Mouse (Mus musculus): ENCODE data around the gene F12. TPM values are rescaled to one million over a fixed set of nuclear protein-coding genes. Genes with fewer than 3 reads are reported as not detected.
A peak's percentile ranks its signal among the peaks of the same experiment; 100 is the strongest.

Gene F12
- total and polyA plus RNA-seq, 2 experiments from 2014 or later: 0.49 TPM; not detected in 1

DNA sequence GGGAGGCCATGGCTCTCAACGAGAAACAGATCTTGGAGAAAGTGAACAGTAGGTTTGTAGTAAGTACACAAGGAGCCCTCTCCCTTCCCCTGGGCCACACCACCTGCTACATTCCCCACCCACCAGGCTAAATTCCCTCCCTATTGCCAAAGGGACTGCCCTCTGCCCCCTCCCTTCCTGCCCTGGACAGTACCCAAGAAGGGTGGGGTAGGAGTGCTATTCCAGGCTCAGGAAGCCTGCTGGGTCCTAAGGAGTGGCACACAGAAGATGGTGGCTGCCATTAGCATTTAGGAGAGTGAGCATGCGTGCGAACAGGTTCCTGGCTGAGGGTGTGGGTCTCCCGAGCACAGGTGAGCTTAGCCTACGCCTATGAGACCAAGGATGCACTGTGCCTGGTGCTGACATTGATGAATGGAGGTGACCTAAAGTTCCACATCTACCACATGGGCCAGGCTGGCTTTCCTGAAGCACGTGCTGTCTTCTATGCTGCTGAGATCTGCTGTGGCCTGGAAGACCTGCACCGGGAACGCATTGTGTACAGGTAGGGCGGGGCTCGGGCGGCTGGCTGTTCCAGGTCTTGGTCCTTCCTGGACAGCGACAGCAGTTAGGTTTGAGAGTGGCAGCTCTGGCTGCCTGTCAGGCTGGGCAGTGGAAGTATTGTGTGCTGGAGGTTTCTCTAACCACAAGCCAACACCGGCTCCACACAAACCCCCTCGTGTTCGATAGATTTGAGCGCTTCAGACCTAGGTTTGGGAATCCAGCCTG lies 25.4 kb upstream of the F12 start:
- H3K36me3 ChIP-seq (ENCODE audit: insufficient read depth, low read length): peaks cover 62% of the 10 kb centered on the region
- no peak overlapping the region for H3K27ac ChIP-seq (ENCODE audit: low read depth, low read length)
- no peaks in the 10 kb centered on the region for H3K9me3 ChIP-seq (ENCODE audit: low read length)
- no peak overlapping the region for H3K4me3 ChIP-seq (ENCODE audit: low read depth, low read length)
- 92% methylated on average over 16 of the region's 16 CpGs for WGBS
- ATAC-seq (ENCODE audit: low FRiP score): no peak
- DNase-seq (ENCODE audit: low spot score): no peak
- H3K9ac ChIP-seq (replicated peaks; ENCODE audit: low read length, poor library complexity, severe bottlenecking): no peak overlapping the region
- H3K4me1 ChIP-seq (ENCODE audit: insufficient read depth, low read length): no peaks in the 10 kb centered on the region
- H3K4me2 ChIP-seq (ENCODE audit: low read depth, low read length, poor library complexity, severe bottlenecking): no peak overlapping the region
- TF ChIP-seq CTCF (IDR thresholded peaks at IDR 0.05): no peak
- H3K27me3 ChIP-seq (ENCODE audit: insufficient read depth, low read length): no peaks in the 10 kb centered on the region

DNA sequence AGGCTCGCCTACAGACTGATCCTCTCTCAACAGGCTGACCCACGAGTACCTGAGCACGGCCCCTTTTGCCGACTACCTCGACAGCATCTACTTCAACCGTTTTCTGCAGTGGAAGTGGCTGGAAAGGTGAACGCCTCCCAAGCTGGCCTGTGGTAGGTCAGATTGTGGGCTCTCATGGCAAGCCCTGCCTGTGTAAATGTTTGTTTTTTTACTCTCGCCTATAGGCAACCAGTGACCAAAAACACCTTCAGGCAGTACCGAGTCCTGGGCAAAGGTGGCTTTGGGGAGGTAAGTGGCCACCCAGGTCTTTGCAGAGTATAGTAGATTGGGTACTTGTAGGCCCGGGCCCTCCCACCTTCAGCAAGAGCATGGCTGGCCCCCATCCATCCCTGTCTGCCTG lies 24.7 kb upstream of the F12 start:
- DNase-seq (ENCODE audit: low spot score) (no peak), ATAC-seq (ENCODE audit: low FRiP score) (no peak)
- no peaks in the 10 kb centered on the region for H3K27me3 ChIP-seq (ENCODE audit: insufficient read depth, low read length)
- WGBS: 94% methylated on average over 10 of the region's 10 CpGs
- H3K4me3 ChIP-seq (ENCODE audit: low read depth, low read length): no peak overlapping the region
- no peak overlapping the region for H3K9ac ChIP-seq (replicated peaks; ENCODE audit: low read length, poor library complexity, severe bottlenecking)
- H3K27ac ChIP-seq (ENCODE audit: low read depth, low read length): no peak overlapping the region
- peaks cover 59% of the 10 kb centered on the region for H3K36me3 ChIP-seq (ENCODE audit: insufficient read depth, low read length)
- no peaks in the 10 kb centered on the region for H3K9me3 ChIP-seq (ENCODE audit: low read length)
- TF ChIP-seq CTCF (IDR thresholded peaks at IDR 0.05): no peak
- peaks cover 6% of the 10 kb centered on the region; the same call in 1 of the 2 replicates for H3K4me1 ChIP-seq (ENCODE audit: insufficient read depth, low read length)
- no peak overlapping the region for H3K4me2 ChIP-seq (ENCODE audit: low read depth, low read length, poor library complexity, severe bottlenecking)

DNA sequence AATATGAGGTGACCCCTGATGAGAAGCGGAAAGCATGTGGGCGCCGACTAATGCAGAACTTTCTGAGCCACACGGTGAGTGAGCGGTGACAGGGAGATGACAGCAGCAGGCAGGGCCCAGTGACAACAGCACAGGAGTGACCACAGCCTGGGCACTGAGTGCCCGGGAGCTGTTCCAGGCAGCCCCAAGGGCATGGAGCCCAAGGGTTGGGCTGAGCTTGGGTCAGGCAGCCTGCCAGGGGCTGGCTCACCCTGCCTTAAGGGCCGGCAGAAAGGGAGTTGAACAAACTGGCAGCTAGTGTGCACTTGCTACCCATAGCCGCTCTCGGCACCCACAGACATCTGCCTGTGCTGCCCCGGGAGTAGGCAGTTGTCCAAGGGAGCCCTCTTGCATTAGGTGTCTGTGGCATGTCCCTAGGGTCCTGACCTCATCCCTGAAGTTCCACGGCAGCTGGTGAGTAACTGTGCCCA lies 24.0 kb upstream of the F12 start:
- Histone ChIP-seq H3K36me3 (ENCODE audit: insufficient read depth, low read length) (peaks cover 54% of the 10 kb centered on the region), H3K9me3 (ENCODE audit: low read length) (no peaks in the 10 kb centered on the region), H3K9ac (replicated peaks; ENCODE audit: low read length, poor library complexity, severe bottlenecking) (no peak overlapping the region), H3K4me2 (ENCODE audit: low read depth, low read length, poor library complexity, severe bottlenecking) (no peak overlapping the region), H3K27ac (ENCODE audit: low read depth, low read length) (no peak overlapping the region), H3K4me1 (ENCODE audit: insufficient read depth, low read length) (peaks cover 9% of the 10 kb centered on the region; the same call in 1 of the 2 replicates), H3K4me3 (ENCODE audit: low read depth, low read length) (no peak overlapping the region), H3K27me3 (ENCODE audit: insufficient read depth, low read length) (no peaks in the 10 kb centered on the region)
- WGBS: 87% methylated on average over 11 of the region's 11 CpGs
- ATAC-seq (ENCODE audit: low FRiP score) (0 out of 2 replicates have a peak, but pooled peaks have one; percentile 54), DNase-seq (ENCODE audit: low spot score) (peak; percentile 72)
- no peak for TF ChIP-seq CTCF (IDR thresholded peaks at IDR 0.05)

DNA sequence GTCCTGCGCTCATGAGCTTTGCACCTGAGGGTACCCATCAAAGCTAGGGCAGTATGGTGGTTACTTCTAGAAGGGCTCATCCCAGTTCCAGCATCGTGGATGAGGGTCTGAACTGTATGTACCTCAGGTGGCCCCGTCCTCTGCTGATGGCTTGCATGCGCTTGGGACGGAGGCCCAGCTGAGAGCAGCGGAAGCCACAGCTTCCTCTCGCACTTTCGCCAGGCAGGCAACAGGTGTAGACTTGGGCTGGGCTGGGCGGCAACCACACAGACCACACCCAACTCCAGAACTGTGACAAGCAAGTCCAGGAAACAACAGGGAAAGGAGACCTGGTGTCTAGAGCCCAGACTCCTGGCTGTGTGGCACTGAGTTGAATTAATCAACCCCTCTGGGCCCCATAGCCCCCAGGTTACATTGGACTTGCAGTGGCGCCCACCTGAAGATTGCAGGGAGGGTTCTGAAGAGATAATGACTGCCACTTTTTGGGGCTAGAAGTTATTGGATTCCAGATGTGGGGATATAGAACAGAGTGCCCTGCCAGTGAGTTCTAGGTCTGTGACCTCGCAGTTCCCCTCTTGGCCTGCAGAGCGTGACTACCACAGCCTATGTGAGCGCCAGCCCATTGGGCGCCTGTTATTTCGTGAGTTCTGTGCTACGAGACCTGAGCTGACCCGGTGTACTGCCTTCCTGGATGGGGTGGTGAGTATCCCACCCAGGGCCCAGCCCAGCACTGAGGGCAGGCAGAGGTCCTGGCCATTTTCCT lies 23.3 kb upstream of the F12 start:
- DNase-seq (ENCODE audit: low spot score) (no peak), ATAC-seq (ENCODE audit: low FRiP score) (no peak)
- Histone ChIP-seq H3K4me2 (ENCODE audit: low read depth, low read length, poor library complexity, severe bottlenecking) (no peak overlapping the region), H3K9me3 (ENCODE audit: low read length) (no peaks in the 10 kb centered on the region), H3K9ac (replicated peaks; ENCODE audit: low read length, poor library complexity, severe bottlenecking) (no peak overlapping the region), H3K36me3 (ENCODE audit: insufficient read depth, low read length) (peaks cover 47% of the 10 kb centered on the region), H3K4me3 (ENCODE audit: low read depth, low read length) (no peak overlapping the region), H3K4me1 (ENCODE audit: insufficient read depth, low read length) (peaks cover 9% of the 10 kb centered on the region; the same call in 1 of the 2 replicates), H3K27me3 (ENCODE audit: insufficient read depth, low read length) (no peaks in the 10 kb centered on the region), H3K27ac (ENCODE audit: low read depth, low read length) (no peak overlapping the region)
- TF ChIP-seq CTCF (IDR thresholded peaks at IDR 0.05): no peak
- 93% methylated on average over 17 of the region's 17 CpGs for WGBS

DNA sequence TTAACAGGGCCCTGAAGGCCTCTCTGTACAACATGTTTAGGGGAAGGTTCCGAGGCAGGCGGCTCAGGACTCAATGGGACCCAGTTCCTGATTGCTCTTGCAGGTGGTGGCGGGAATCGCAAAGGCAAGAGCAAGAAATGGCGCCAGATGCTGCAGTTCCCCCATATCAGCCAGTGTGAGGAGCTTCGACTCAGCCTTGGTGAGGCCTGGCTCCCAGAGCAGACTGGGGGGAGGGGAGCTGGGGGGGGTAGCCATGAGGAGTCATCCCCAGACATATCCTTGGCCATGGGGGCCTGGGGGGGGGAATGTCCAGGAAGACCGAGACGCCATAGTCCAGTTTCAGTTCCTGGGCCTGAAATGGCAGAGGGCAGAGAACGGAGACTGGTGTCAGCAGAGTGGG lies 22.6 kb upstream of the F12 start:
- WGBS: 95% methylated on average over 9 of the region's 9 CpGs
- H3K4me2 ChIP-seq (ENCODE audit: low read depth, low read length, poor library complexity, severe bottlenecking): no peak overlapping the region

DNA sequence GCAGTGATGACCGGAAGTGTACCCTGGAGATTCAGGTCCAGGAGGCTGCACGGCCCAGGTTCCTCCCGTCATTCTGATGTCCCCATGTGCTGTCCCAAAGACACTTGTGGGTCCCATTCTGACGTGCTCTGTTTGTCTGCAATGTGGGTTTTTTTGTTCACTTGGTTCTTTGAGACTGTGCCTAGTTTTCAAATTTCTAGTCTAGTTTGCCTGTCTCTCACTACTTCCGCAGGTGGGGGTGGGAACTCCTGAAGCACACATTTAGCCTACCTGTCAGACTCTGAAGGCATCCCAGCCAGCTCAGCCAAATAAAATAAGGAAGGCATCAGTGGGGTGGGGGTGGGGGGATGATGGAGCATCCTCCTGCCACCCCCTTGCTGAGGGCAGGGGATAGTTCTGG lies 21.5 kb upstream of the F12 start:
- Histone ChIP-seq H3K27ac (ENCODE audit: low read depth, low read length) (no peak overlapping the region), H3K4me1 (ENCODE audit: insufficient read depth, low read length) (peaks cover 9% of the 10 kb centered on the region; the same call in 1 of the 2 replicates), H3K36me3 (ENCODE audit: insufficient read depth, low read length) (peaks cover 32% of the 10 kb centered on the region), H3K9ac (replicated peaks; ENCODE audit: low read length, poor library complexity, severe bottlenecking) (no peak overlapping the region), H3K27me3 (ENCODE audit: insufficient read depth, low read length) (no peaks in the 10 kb centered on the region), H3K9me3 (ENCODE audit: low read length) (no peaks in the 10 kb centered on the region), H3K4me3 (ENCODE audit: low read depth, low read length) (no peak overlapping the region), H3K4me2 (ENCODE audit: low read depth, low read length, poor library complexity, severe bottlenecking) (no peak overlapping the region)
- ATAC-seq (ENCODE audit: low FRiP score) (no peak), DNase-seq (ENCODE audit: low spot score) (no peak)
- TF ChIP-seq CTCF (IDR thresholded peaks at IDR 0.05): no peak
- 93% methylated on average over 5 of the region's 5 CpGs for WGBS

More for the DNA sequence above, 22.6 kb upstream of the F12 start:
- no peaks in the 10 kb centered on the region for H3K9me3 ChIP-seq (ENCODE audit: low read length)
- ATAC-seq (ENCODE audit: low FRiP score): no peak
- no peak overlapping the region for H3K9ac ChIP-seq (replicated peaks; ENCODE audit: low read length, poor library complexity, severe bottlenecking)
- H3K36me3 ChIP-seq (ENCODE audit: insufficient read depth, low read length): peaks cover 41% of the 10 kb centered on the region
- no peak for DNase-seq (ENCODE audit: low spot score)
- peaks cover 9% of the 10 kb centered on the region; the same call in 1 of the 2 replicates for H3K4me1 ChIP-seq (ENCODE audit: insufficient read depth, low read length)
- H3K27ac ChIP-seq (ENCODE audit: low read depth, low read length): no peak overlapping the region
- H3K4me3 ChIP-seq (ENCODE audit: low read depth, low read length): no peak overlapping the region
- no peaks in the 10 kb centered on the region for H3K27me3 ChIP-seq (ENCODE audit: insufficient read depth, low read length)
- TF ChIP-seq CTCF (IDR thresholded peaks at IDR 0.05): no peak
